Mouse (Mus musculus): Measurements from ENCODE around the gene Timm10. TPM values are rescaled to one million over a fixed set of nuclear protein-coding genes. Genes with fewer than 3 reads are reported as not detected.
"Not testable (repeated sequence)": the region's sequence is repeated elsewhere in the genome, so short reads cannot be mapped to it uniquely, and the experiment has no call there.

Timm10 gene
- 10 to 100 TPM; 48.1 to 59.6 TPM for total RNA-seq (2021)

DNA sequence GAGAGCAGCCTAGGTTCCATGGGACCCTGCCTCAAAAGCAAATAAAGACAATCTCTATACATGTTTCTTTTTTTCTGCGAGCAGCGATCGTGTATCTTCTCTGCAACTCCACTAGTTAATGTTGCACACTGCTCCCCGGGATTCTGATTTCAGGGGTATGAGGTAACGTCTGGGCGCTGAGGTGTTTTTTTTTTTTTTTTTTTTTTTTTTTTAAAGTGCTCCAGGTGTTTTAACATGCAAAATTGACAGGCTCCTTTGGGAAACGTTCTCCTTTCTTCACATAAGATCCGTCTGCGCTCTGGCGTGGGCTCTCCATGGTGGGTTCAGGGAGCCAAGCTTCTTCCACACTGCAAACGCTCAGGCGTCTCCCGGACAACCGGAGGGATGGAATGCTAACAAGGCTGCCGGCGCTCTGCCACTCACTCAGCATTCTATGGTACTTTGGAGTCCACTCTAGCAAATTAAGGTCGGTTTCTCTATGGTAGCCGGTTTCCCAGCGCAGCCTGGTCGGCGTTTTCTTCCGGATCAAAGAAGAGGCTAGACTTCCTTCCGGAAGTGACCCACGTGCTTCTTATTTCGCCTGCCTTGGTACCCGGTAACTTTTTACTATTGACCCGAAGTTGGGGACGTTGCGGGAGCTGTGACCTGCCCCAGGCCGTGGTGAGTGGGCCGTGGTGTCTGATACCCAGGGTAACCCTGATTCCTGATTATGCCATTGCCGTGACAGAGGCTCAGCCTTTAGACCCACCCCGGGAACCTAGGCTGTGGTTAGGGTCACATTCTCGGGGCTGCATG lies at the start of gene Timm10:
TSS of gene Timm10 (plus strand) at position 510 of the 795 bp plus-strand sequence.
- intact Hi-C loops (cut with DNase I) = loop anchor here (2.0 kb wide), 1 partner anchor 210 kb away; the partner anchor contains the start of genes P2rx3 and Ssrp1
- peak; percentile 90 to 98 for DNase-seq (ENCODE audit: low spot score in 2 of 2)

DNA sequence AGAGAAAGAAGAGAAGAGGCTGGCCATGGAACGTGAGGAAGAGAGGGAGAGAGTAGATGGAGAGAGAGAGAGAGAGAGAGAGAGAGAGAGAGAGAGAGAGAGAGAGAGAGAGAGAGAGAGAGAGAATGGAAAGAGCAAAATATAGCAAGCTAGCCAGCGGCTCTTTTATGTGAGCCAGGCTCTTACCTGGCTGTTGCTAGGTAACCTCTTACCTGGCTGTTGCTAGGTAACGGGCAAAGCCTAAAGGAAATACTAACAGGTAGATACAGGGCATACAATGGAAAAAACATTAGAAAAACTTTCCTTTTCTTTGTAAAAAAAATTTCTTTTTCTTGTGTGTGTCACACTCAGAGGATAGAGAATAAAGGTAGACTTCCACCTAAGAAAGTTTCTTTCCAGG lies 49.1 kb upstream of the Timm10 start:
- DNase-seq (ENCODE audit: low spot score in 2 of 2) = no peak
- intact Hi-C loops (cut with DNase I) = no loop called here

DNA sequence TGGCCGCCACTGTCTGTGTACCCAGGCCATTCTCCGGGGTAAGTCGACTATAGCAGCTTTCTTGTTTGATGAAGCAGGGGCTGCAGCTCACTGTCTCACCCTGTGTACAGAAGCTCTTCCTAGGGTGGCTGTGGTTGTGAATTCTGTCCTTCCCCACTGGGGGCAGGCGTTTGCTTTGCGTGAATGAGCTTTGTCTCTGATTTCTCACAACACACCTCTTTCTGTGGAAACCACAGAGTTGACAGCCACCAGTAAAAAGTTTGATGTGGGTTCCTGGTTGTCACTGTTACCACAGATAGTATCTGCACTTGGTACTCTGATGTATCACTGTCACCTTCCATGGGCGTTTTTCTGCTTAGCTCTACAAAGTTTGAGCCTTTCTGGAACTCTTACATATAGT lies 47.6 kb upstream of the Timm10 start:
- no peak for DNase-seq (ENCODE audit: low spot score in 2 of 2)
- intact Hi-C loops (cut with DNase I) = no loop called here

DNA sequence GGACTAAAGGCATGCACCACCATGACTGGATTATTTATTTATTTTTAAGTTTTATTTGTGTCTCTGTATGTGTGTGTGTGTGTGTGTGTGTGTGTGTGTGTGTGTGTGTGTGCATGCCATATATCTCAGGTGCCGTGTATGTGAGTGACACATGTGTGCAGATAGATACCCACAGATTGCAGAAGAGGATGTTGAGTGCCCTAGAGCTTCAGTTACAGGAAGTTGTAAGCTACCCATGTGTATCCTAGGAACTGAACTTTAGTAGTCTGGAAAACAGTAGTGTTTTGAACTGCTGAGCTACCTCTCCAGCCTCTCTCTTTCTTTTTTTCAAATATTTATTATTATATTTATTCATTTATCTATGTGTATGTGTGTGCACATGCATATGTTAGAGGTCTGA lies 43.5 kb upstream of the Timm10 start:
- intact Hi-C loops (cut with DNase I) = no loop called here
- DNase-seq (ENCODE audit: low spot score in 2 of 2) = no peak

DNA sequence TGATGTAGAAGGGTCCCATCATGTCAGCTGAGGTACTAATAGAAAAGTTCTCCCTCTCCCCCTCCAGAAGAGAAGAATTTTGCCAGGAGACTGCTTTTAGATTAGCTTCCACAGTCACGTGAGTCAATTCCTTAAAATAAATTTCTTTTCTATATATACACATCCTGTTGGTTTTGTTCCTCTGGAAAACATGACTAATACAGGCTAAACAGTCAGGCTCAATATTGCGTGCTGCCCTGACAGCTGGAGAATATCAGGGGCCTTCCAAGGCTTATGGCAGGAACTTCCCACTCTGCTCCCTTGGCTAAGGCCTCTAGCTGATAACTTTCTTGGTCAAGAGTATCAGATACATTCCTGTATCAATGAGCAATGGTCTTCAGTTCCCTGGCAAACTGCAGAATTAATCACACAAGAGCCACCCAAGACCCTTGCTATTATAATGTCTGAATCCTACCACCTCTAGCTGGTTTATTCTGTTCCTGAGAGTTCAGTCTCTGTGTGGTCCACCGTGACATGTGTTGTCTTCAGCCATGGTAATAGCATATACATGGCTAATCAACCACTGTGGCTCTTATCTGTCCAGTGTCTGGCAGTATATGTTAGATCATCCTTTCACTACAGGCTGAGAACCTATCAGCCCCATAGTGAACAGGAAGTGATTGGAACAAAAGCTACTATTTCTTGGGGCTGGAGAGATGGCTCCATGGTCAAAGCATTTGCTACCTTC lies 42.8 kb upstream of the Timm10 start:
- intact Hi-C loops (cut with DNase I) = no loop called here
- DNase-seq (ENCODE audit: low spot score in 2 of 2) = no peak

DNA sequence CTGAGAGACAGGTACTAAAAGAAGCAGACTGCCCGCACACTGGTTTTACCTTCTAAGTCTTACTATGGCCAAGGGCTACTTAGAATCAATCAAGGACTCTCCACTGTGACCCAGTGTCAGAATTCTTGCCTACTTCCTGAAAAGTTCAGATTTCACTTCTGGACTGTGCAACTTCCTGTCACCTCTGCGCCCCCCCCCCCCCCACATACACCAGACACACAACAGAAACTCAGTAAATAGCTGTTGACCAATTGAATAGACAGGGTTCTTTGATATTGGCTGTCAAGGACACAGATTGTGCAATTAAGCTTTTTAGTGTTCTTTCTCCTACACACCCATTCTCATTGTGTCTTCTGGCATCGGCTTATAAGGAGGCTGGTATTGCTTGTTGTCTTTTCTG lies 38.5 kb upstream of the Timm10 start:
- DNase-seq (ENCODE audit: low spot score in 2 of 2) = no peak
- intact Hi-C loops (cut with DNase I) = no loop called here

DNA sequence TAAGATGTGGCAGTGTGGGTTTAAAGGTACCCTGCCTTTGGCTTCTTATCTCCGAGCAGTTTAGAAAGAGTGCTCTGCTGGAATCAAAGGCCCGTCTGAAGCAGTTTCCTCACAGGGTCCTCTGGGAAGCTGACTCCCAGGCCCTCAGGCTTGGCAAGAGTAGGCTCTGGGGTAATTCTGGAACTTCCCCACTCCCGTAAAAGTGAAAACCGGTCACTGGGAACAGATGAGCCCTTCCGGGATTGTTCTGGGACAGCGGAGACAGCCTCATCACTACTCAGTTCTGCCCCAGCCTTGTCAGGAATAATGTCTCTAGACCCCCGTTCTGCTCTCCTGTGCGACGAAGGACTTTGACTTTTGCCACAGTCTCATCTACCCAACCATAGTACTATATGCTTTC lies 36.4 kb upstream of the Timm10 start:
- no peak for DNase-seq (ENCODE audit: low spot score in 2 of 2)
- intact Hi-C loops (cut with DNase I) = no loop called here

DNA sequence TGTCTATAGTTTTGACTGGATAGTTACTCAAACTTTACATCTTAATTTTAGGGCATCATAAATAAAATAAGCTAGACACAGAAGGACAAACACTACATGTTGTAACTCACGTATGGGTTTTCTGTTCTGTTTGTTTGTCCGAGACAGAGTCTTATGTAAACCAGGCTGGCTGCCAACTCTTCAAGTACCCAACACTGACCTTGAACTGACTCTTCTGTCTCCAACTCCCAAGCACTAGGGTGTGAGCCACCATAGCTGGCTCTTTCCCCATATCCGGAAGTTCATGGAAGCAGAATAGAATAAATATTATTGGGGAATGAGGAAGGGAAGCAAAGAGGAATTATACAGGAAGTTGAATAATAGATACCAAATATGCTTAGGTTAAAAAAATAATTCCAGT lies 34.3 kb upstream of the Timm10 start:
- intact Hi-C loops (cut with DNase I) = no loop called here
- no peak for DNase-seq (ENCODE audit: low spot score in 2 of 2)

DNA sequence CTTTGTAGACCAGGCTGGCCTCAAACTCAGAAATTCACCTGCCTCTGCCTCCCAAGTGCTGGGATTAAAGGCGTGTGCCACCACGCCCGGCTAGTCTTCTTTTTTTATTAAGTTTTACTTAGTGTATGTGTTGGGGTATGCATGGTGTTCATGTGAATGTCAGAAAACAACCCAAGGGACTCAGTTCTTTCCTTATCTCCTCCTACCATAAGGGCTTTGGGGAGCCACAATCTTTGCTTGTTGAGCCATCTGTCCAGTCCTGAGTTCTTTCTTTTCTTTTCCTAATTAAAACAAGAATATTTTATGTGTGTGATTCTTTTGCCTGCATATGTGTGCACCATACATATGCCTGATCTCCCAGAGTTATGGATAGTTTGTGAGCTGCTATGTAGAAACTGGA lies 33.6 kb upstream of the Timm10 start:
- DNase-seq (ENCODE audit: low spot score in 2 of 2) = no peak
- intact Hi-C loops (cut with DNase I) = no loop called here

DNA sequence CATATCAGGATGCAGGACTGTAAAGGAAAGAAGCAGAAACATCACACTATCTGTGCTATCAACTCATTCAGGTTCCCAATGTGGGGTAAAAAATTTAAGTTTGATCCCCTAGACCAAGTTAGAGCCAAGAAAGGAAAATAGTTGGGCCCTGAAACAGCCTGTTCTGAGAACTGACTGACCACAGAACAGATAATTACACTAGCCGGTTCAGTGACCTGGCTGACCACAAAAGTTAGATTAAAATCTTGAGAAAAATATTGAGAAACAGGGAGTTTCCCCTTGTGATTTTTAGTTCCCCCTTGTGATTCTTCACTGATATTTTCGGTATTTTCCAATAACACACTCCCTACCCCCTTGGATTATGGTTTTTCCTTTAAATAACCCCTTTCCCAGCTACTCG lies 32.9 kb upstream of the Timm10 start:
- no peak for DNase-seq (ENCODE audit: low spot score in 2 of 2)
- intact Hi-C loops (cut with DNase I) = no loop called here

DNA sequence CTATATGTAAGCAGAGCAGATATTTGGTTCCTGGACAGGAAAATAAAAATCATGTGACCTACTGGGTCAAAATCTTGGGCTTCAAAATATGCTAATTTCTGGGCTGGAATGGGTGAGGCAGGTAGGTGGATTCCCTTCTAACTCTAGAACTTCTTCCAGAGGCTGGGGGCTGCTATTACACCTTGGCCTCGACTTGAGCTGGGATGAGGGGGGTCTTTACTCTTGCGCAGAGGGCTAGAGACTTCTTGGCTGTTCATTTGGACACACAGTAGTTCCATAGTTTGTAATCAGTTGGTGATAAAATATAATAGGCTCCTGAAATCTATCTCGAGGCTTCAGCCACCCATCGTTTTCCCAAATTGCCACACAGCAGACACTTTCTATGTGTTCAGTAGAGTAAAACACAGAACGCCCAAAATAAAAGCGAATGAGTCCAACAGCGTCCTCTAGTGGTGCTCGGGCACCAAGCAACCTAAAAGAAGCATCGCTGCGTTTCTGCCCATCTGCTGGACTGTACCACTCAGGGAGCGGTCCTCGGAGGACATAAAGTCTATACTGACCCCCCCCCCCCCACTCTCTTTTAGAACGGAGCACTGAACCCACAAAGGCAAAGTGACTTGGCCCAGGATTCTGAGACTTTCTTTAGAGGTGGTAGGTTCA lies 28.8 kb upstream of the Timm10 start:
- intact Hi-C loops (cut with DNase I) = loop anchor here (1.0 to 5.0 kb wide), 4 partner anchors 63 to 346 kb away; partner anchors contain the start of genes Selenoh, Ypel4 and Zdhhc5
- peak; percentile 86 to 90 for DNase-seq (ENCODE audit: low spot score in 2 of 2)

DNA sequence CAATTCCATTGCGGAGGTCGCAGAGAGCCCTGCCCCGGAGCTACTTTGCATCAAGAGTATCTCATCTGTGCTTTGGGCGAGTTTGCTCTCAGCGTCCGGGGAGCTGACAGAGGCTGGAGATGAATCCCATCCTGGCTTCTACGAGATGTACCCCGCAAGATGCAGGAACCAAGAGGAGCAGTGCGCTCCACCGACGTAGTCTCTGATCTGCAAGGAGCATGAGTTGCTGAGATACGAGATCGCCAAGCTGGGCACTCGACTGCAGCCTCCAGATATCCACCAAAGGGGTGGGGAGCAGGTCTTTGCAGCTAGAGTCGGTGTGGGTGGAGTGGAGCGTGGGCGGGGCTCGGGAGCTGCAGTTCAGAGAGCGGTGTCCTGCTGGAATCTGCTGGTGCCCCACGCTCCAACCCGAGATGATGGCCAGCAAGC lies 28.3 kb upstream of the Timm10 start, which contains the start of gene Ube2l6:
TSS of gene Ube2l6 (plus strand) at position 336 of the 429 bp plus-strand sequence.
- intact Hi-C loops (cut with DNase I) = loop anchor here (1.0 to 5.0 kb wide), 4 partner anchors 64 to 346 kb away; partner anchors contain the start of genes Selenoh, Ypel4 and Zdhhc5
- DNase-seq (ENCODE audit: low spot score in 2 of 2) = peak; percentile 61 to 77

DNA sequence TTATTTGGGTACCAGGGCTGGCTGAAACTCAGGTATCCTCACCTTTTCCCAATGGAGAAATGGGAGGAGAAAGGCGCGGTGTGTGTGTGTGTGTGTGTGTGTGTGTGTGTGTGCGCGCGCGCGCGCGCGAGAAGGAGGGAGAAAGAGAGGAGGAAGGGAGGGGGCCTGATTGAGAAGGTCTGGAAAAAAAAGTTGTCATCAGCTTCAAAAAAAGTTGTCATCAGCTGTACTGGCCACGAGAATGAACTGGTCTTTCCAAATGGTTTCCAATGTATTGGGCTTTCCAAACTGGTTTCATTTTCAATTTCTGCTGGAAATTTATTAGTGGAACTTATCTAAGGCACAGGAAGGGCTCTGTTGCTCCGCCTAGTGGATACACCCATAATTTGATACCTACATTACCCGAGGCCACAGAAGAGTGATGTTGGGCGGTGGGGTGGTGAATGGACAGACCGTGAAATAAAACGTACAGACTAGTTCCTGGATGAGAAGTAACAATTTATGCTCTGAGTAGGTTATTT lies 27.7 kb upstream of the Timm10 start:
- intact Hi-C loops (cut with DNase I) = loop anchor here (2.0 to 5.0 kb wide), 3 partner anchors 64 to 347 kb away; partner anchors contain the start of genes Ypel4 and Zdhhc5
- DNase-seq (ENCODE audit: low spot score in 2 of 2) = peak; percentile 71 to 74

DNA sequence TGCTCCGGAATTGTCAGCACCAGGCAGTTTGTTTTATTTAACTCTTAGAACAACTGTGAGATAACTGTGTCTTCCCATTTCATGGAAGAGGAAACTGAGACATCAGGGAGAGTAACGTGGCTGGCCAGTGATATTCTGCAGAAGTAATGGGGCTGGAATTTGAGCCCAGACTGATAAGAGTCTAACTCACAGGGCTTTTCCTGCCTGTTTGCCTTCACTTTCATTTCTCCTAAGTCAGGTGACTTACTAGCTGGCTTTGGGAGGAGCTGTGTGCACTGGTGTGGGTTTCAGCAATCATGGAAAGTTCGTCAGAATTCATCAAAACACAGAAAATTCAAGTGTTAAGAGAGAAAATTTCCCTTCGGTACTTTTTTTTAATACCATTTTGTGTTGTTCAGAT lies 26.5 kb upstream of the Timm10 start:
- intact Hi-C loops (cut with DNase I) = no loop called here
- DNase-seq (ENCODE audit: low spot score in 2 of 2) = no peak

DNA sequence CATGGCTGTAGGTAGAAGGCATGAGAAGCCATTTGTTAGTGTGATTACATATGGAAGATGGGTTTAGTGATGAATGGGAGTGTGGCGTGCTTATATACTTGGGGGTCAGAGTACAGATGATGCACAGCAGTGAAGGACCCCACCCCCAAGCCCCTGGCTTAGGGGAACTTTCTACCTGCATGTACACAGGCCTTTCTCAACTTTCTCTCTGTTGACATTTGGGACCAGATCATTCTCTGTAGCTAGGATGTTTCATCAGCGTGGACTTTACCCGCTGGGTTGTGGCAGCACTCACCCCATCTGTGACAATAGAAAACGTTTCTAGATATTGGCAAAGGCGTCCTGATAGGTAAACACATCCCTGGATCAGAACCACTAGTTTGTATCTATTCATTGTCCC lies 25.6 kb upstream of the Timm10 start:
- intact Hi-C loops (cut with DNase I); DNase-seq (ENCODE audit: low spot score in 2 of 2): not testable (repeated sequence)

DNA sequence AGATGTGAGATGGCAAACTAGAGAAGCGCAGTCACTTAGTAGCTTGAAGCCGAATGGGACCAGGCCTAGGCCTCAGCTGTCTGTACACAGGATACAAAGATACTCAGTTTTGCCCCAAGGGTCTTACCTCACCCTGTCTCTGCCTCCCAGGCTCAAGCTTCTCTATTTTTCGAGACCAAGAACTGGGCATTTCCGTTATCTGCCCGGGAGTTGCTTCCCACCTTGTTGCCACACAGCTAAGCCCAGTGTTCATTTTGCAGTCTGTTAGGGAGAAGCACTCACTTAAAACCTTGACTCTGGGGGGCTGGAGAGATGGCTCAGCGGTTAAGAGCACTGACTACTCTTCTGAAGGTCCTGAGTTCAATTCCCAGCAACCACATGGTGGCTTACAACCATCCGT lies 22.8 kb upstream of the Timm10 start:
- intact Hi-C loops (cut with DNase I) = no loop called here
- no peak for DNase-seq (ENCODE audit: low spot score in 2 of 2)

DNA sequence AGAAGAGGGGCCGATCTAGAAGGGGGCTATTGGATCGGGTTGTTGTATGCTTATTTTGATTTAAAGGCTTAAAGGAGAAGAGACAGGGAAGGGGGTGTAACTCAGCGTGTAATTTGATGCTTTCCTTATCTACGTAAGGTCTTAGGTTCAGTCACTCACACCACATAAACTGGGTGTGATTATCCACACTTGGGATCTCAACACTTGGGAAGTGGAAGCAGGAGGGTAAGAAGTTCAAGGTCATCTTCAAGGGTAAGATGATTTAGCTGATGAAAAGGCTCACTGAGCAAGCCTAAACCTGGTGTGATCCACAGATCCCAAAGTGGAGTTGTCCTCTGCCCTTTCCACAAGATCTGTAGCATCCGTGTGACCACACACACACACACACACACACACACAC lies 20.3 kb upstream of the Timm10 start:
- intact Hi-C loops (cut with DNase I) = no loop called here
- no peak for DNase-seq (ENCODE audit: low spot score in 2 of 2)

DNA sequence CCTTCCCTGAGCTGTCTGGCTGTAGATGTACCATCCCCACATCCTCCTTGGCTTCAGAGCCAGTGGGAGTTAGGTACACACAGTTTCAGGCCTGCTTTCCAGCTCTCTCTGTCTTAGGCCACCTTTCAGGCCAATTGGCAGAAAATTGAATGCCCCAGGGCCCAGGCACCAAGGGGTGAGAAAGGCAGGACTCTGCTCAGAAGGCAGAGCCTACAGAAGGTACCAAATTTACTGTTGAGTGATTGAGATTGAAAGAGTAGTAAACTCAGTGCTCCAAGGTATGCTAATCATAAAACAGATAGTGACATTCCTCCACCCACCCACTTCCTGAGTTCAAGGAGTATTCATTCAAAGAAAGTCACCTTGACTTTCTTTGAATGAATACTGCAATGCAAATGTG lies 17.5 kb upstream of the Timm10 start:
- intact Hi-C loops (cut with DNase I) = no loop called here
- no peak for DNase-seq (ENCODE audit: low spot score in 2 of 2)

DNA sequence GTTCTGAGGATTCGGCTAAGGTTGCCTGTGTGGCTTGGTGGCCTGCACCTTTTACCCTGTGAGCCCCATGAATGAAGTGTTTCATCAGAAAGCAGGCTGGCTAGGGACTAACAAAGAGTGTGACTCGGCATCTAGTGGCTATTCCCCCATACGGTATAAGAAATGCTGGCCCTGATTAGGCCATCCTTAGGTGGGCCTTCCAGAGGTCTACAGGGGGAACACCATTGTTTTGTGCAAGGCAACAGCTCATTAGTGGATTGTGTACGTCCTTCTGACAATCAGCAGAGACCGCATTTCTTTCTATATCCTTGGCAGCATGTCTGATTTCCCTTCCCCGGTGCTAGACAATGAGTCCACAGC lies 16.3 kb upstream of the Timm10 start:
- DNase-seq (ENCODE audit: low spot score in 2 of 2) = no peak
- intact Hi-C loops (cut with DNase I) = no loop called here

Measured in left cerebral cortex, postnatal 25 days (tissue).